Mouse (Mus musculus) ES-Bruce4 (cell line): ENCODE measurements around the gene Slc35f1. TPM values are rescaled to one million over a fixed set of nuclear protein-coding genes. Genes with fewer than 3 reads are reported as not detected.

Experiments used
- H3K27ac ChIP-seq: 2 replicates; pipeline ENCODE4 v1.5.1; 2012; ENCODE audit warnings: low read length, inconsistent platforms; ENCODE audit not compliant: insufficient read depth
- H3K27me3 ChIP-seq: 2 replicates; pipeline ENCODE4 v1.6.1; 2012; ENCODE audit warnings: mild to moderate bottlenecking, low read length, inconsistent platforms; ENCODE audit not compliant: control insufficient read depth, poor library complexity, insufficient read depth, severe bottlenecking
- H3K36me3 ChIP-seq: 2 replicates; pipeline ENCODE4 v1.6.1; 2012; ENCODE audit warnings: inconsistent platforms, mild to moderate bottlenecking, low read length, moderate library complexity; ENCODE audit not compliant: control insufficient read depth, poor library complexity, insufficient read depth, severe bottlenecking
- H3K4me1 ChIP-seq: one replicate; pipeline ENCODE4 v1.8.1; 2011; ENCODE audit warnings: low read length; ENCODE audit not compliant: control insufficient read depth, insufficient read depth
- H3K4me3 ChIP-seq: 2 replicates; pipeline ENCODE4 v1.5.1; 2011; ENCODE audit warnings: low read depth, mild to moderate bottlenecking, low read length
- H3K9ac ChIP-seq: 2 replicates; pipeline ENCODE4 v1.6.1; 2012; ENCODE audit warnings: low read depth, mild to moderate bottlenecking, inconsistent platforms; ENCODE audit not compliant: poor library complexity, severe bottlenecking
- H3K9me3 ChIP-seq: replicated peaks from 2 replicates; pipeline ENCODE4 v1.6.1; 2012; ENCODE audit warnings: mild to moderate bottlenecking, low read length, inconsistent platforms; ENCODE audit not compliant: control insufficient read depth, poor library complexity, insufficient read depth, severe bottlenecking
- CTCF ChIP-seq: IDR thresholded peaks from one replicate; pipeline ENCODE4 v1.8.1; 2011; ENCODE audit warnings: low read depth, low read length
- EP300 ChIP-seq: IDR thresholded peaks from 2 replicates; pipeline ENCODE4 v1.6.1; 2011; ENCODE audit warnings: low read depth, low read length; ENCODE audit not compliant: insufficient read depth
- POLR2A ChIP-seq: IDR thresholded peaks from one replicate; pipeline ENCODE4 v1.8.1; 2011; ENCODE audit warnings: low read length; ENCODE audit not compliant: insufficient read depth
- polyA plus RNA-seq: library from polyadenylated mRNA; stranded (reverse); fragments of >200 nt; gene quantifications from 2 replicates; pipeline ENCODE4 v1.2.4, GENCODE M21; 2011; ENCODE audit warnings: low read depth; ENCODE audit not compliant: missing spikeins, insufficient read depth, insufficient read length

Slc35f1 gene
- polyA plus RNA-seq, 1 experiment = 1.1 TPM

DNA sequence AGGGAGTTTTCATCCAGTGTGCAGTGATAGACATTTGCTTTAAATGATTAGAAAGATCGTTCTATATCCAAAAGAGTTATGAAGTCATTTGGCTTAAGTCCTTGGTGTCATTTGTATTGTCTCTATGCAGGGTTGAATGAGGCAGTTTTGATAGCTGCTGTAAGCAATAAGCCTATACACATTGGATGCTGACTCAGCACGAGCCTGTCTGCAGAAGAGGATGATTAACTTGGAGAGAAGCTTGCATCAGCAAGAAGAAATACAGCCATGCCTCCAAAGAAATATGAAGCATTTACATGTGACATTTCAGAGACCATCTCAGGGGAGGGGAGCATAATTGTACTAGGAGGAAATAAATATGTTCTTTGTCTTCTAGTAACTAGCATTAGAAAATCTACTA is 19.1 kb downstream of the Slc35f1 start:
- no peaks in the 10 kb centered on the region for H3K9me3 ChIP-seq
- H3K27ac ChIP-seq = no peak overlapping the region
- no peak overlapping the region for H3K4me3 ChIP-seq
- H3K9ac ChIP-seq = no peak overlapping the region
- H3K36me3 ChIP-seq = no peaks in the 10 kb centered on the region
- no peaks in the 10 kb centered on the region for H3K27me3 ChIP-seq
- no peak for TF ChIP-seq EP300
- no peak for TF ChIP-seq POLR2A
- TF ChIP-seq CTCF = no peak
- no peaks in the 10 kb centered on the region for H3K4me1 ChIP-seq

DNA sequence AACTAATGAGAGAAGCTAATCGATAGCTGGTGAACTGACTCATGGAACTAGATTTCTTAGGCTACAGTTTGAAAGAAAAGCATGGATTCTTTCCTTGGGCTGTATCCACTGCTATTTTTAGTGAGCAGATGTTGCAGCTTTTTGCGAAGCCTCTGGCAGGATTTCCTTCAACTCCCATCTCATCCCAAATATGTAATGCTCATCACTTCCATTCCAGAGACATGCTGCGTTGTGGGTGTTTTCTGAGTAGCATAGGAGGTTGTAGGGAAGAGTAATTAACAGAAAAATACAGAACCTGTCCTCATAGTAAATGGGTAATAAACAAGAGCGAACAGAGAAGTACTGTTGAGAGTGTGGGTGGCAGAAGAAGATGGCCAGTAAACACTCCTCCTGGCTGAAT is 21.8 kb downstream of the Slc35f1 start:
- H3K9me3 ChIP-seq = no peaks in the 10 kb centered on the region
- H3K36me3 ChIP-seq = no peaks in the 10 kb centered on the region

DNA sequence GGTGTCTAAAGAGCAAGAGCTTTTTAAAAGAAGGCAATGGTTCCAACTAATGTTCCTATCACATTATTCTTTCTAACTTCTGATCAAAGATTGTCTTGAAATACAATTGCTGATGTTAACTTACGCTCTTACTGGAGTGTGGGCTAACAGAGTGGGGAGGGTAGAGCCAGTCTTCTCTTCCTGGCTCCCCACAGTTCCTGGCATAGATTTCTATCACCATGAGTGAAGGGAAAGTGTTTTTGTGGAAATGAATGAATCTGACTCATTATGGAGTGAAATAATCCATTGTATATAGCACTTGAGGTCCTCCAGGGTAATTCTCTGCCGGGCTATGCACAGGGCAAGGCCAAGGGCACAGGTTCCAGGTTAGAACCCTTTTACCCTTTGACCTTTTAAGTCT is 24.2 kb downstream of the Slc35f1 start:
- Histone ChIP-seq H3K4me1 (no peaks in the 10 kb centered on the region), H3K4me3 (no peak overlapping the region), H3K9me3 (no peaks in the 10 kb centered on the region), H3K9ac (no peak overlapping the region), H3K36me3 (no peaks in the 10 kb centered on the region), H3K27me3 (no peaks in the 10 kb centered on the region), H3K27ac (no peak overlapping the region)
- TF ChIP-seq CTCF = no peak
- no peak for TF ChIP-seq POLR2A
- no peak for TF ChIP-seq EP300

More for the DNA sequence above, 21.8 kb downstream of the Slc35f1 start:
- TF ChIP-seq CTCF = no peak
- no peak for TF ChIP-seq EP300
- TF ChIP-seq POLR2A = no peak
- Histone ChIP-seq H3K4me1 (no peaks in the 10 kb centered on the region), H3K9ac (no peak overlapping the region), H3K27ac (no peak overlapping the region), H3K4me3 (no peak overlapping the region), H3K27me3 (no peaks in the 10 kb centered on the region)

DNA sequence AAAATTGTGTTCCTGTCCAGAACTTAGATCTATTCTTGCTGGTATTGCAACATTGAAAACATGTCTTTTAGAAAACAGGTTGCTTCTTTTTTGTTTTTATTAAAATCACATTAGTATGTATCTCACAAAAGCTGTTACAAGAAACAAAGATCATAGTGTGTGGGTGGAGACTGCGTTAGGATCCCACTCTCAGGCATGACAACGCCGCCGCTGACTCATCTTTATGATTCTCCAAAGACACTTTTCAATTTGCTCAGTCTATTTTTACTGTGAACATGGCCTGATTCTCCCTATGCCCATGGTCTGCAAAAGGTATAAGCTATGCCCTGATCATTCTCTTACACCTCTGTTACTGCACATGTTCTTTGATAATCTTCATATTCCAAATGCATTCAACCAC is 24.8 kb downstream of the Slc35f1 start:
- H3K9me3 ChIP-seq = no peaks in the 10 kb centered on the region
- H3K27ac ChIP-seq = no peak overlapping the region
- no peak overlapping the region for H3K9ac ChIP-seq
- TF ChIP-seq EP300 (no peak), CTCF (no peak), POLR2A (no peak)
- no peaks in the 10 kb centered on the region for H3K4me1 ChIP-seq
- H3K27me3 ChIP-seq = no peaks in the 10 kb centered on the region
- H3K36me3 ChIP-seq = no peaks in the 10 kb centered on the region
- no peak overlapping the region for H3K4me3 ChIP-seq

DNA sequence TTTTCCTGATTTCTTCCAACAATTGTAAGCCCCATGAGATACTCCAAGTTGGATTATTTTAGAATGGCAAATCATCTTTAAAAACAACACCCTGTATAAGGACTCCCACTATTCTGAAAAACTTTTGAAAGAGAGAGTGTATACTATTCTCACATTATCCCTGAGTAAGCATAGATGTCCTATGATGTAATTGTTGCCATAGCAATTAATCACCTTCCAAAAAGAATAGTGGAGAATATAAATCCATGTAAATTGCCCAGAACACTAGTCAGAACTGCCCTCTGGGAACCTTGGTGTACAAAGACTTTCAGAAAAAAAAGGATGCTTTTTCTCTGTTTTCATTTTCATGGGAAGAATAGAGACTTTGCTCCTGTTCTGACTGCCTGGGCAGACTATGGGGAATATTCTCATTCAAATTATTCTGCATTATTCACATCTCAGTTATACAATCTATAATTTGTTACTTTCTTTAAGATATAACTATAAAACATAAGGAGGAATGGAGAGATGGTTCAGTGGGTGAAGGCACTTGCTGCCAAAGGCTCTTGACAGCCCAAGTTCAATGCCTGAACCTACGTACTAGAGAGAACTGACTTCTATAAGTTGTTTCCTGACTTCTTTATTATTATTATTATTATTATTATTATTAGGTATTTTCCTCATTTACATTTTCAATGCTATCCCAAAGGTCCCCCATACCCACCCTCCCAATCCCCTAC is 28.0 kb downstream of the Slc35f1 start:
- TF ChIP-seq CTCF = no peak
- TF ChIP-seq EP300 = no peak
- no peak for TF ChIP-seq POLR2A
- no peak overlapping the region for H3K27ac ChIP-seq
- H3K36me3 ChIP-seq = no peaks in the 10 kb centered on the region
- no peaks in the 10 kb centered on the region for H3K9me3 ChIP-seq
- no peaks in the 10 kb centered on the region for H3K4me1 ChIP-seq
- H3K27me3 ChIP-seq = no peaks in the 10 kb centered on the region
- H3K9ac ChIP-seq = no peak overlapping the region
- H3K4me3 ChIP-seq = no peak overlapping the region

DNA sequence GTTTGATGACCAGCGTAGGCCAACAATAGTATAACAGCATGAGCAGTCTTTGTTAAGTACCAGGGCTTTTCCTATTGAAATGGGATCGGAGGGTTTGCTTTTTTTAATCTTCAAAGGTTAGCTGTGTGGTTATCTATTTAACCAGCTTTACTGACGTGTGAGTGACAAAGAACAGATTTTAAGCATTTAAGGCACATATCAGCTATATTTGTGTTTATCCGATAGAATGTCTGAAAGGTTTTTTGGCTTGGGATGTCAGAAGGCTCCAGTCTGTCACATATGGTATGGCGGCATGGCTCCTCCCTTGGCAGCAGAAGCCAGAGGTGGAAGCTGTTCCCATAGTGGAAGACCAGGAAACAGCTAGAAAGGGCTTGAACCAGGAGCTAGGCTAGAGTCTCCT is 36.3 kb downstream of the Slc35f1 start:
- Histone ChIP-seq H3K9ac (no peak overlapping the region), H3K36me3 (no peaks in the 10 kb centered on the region), H3K4me1 (no peaks in the 10 kb centered on the region), H3K27me3 (no peaks in the 10 kb centered on the region), H3K9me3 (no peaks in the 10 kb centered on the region), H3K27ac (no peak overlapping the region), H3K4me3 (no peak overlapping the region)
- TF ChIP-seq EP300 (no peak), CTCF (no peak), POLR2A (no peak)
